ENCODE assay signal across 10 mouse cellular contexts in the genomic region with DNA sequence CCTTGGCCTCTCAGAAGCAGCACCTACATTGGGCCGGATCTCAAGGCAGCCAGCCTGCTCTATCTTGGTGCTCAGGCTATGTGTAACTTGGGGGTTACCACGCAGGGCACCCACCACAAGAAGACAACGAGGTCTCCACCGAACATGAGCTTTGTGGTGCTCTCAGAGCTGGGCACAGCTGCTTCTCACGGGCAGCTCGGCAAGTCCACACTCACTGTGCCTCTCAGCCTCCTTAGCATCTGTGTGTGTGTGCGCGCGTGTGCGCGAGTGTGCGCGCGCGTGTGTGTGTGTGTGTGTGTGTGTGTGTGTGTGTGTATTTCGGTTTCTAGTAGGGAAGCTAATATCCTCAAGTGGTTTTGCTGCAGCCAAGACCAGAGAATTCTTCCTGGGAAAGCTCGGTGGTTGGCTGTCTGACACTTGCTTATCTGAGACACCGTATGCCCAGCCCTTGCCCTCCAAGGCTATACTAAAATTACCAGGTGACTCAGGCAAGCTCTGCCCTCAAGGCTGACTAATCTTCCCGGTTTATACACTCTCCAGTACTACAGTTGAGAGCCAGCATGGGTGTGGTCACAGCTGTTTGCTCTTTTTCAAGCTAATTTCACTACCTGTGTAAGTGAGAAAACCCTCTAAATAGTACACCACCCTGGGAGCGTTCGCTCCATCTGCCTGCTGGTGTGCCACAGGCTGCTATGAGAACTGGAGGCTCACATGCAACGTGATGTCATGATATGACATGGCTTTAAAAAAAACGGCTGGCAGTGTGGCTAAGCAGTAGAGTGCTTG. TPM values are rescaled to one million over a fixed set of nuclear protein-coding genes. Genes with fewer than 3 reads are reported as not detected.
A peak's percentile ranks its signal among the peaks of the same experiment; 100 is the strongest.
DNase-seq lines count a peak whose midpoint lies in the region; ATAC-seq and TF ChIP-seq lines count a peak whose summit lies in the region.
"Had no signal": no experiment of that assay in that cellular context is flagged by ENCODE, and none has a peak within 500 bp of the region (broad histone marks: within the 10 kb centered on the region; RNA-seq: fewer than 3 reads in every experiment).

No protein-coding gene starts in this region.

- ATAC-seq in heart, embryonic 11.5 days (replicated peaks; ENCODE audit: insufficient number of reproducible peaks, low FRiP score, low TSS enrichment) = 0 out of 2 replicates have a peak, but pooled peaks have one; percentile 10
- ATAC-seq in lung, embryonic 16.5 days (ENCODE audit: low read depth) = peak; percentile 82
- no peak for ATAC-seq in CD4-positive, CD25-positive, alpha-beta regulatory T cell, adult 4 months

- TF ChIP-seq CTCF in ES-Bruce4 (IDR thresholded peaks at IDR 0.05; ENCODE audit: low read depth, low read length) = no peak

- H3K36me3 ChIP-seq in ES-Bruce4 (ENCODE audit: control insufficient read depth, insufficient read depth, low read length, poor library complexity, severe bottlenecking) = no peaks in the 10 kb centered on the region
- no peaks in the 10 kb centered on the region for H3K36me3 ChIP-seq in heart, embryonic 11.5 days (ENCODE audit: control insufficient read depth, insufficient read depth, low read length)
- no peaks in the 10 kb centered on the region for H3K36me3 ChIP-seq in lung, embryonic 16.5 days (ENCODE audit: control insufficient read depth, insufficient read depth, low read length)
- H3K36me3 ChIP-seq: kidney, embryonic 15.5 days; midbrain, embryonic 12.5 days had no signal

- H3K27me3 ChIP-seq in ES-Bruce4 (ENCODE audit: control insufficient read depth, insufficient read depth, low read length, poor library complexity, severe bottlenecking) = no peaks in the 10 kb centered on the region
- no peaks in the 10 kb centered on the region for H3K27me3 ChIP-seq in heart, embryonic 11.5 days (ENCODE audit: control insufficient read depth, insufficient read depth, low read length)
- no peaks in the 10 kb centered on the region for H3K27me3 ChIP-seq in lung, embryonic 16.5 days (ENCODE audit: control insufficient read depth, insufficient read depth, low read depth, low read length)
- H3K27me3 ChIP-seq: kidney, embryonic 15.5 days; midbrain, embryonic 12.5 days had no signal

- H3K4me3 ChIP-seq in ES-Bruce4 (ENCODE audit: low read depth, low read length) = peak overlapping the region; percentile 47
- H3K4me3 ChIP-seq in heart, embryonic 11.5 days (ENCODE audit: low read depth, low read length) = no peak overlapping the region
- H3K4me3 ChIP-seq in lung, embryonic 16.5 days (ENCODE audit: low read length) = no peak overlapping the region
- H3K4me3 ChIP-seq: kidney, embryonic 15.5 days; midbrain, embryonic 12.5 days had no signal

- peak overlapping the region; percentile 93 for H3K27ac ChIP-seq in ES-Bruce4 (ENCODE audit: insufficient read depth, low read length)
- no peak overlapping the region for H3K27ac ChIP-seq in heart, embryonic 11.5 days (ENCODE audit: low read depth, low read length)
- H3K27ac ChIP-seq in lung, embryonic 16.5 days (ENCODE audit: low read length) = peak overlapping the region; percentile 41
- H3K27ac ChIP-seq: kidney, embryonic 15.5 days; midbrain, embryonic 12.5 days had no signal

- H3K9me3 ChIP-seq in ES-Bruce4 (replicated peaks; ENCODE audit: control insufficient read depth, insufficient read depth, low read length, poor library complexity, severe bottlenecking) = no peaks in the 10 kb centered on the region
- no peaks in the 10 kb centered on the region for H3K9me3 ChIP-seq in heart, embryonic 11.5 days (replicated peaks; ENCODE audit: control insufficient read depth, low read length)
- no peaks in the 10 kb centered on the region for H3K9me3 ChIP-seq in lung, embryonic 16.5 days (ENCODE audit: control insufficient read depth, low read length)
- H3K9me3 ChIP-seq: kidney, embryonic 15.5 days; midbrain, embryonic 12.5 days had no signal

- peak; percentile 42 for DNase-seq in adrenal gland, adult 8-10 months
- no peak for DNase-seq in adrenal gland, adult 18-20 months (ENCODE audit: low spot score in 2 of 2)
- DNase-seq in cerebellum, postnatal 25 days = no peak
- DNase-seq in ovary, postnatal 36 days (ENCODE audit: low spot score) = no peak

- WGBS in heart, embryonic 11.5 days (ENCODE audit: insufficient replicate concordance) = 73% methylated on average over 23 of the region's 23 CpGs
- 63% methylated on average over 23 of the region's 23 CpGs for WGBS in lung, embryonic 16.5 days

- no peak overlapping the region for H3K4me2 ChIP-seq in heart, embryonic 11.5 days
- no peak overlapping the region for H3K4me2 ChIP-seq in lung, embryonic 16.5 days (ENCODE audit: low read depth, low read length)
- H3K4me2 ChIP-seq: kidney, embryonic 15.5 days; midbrain, embryonic 12.5 days had no signal

- H3K4me1 ChIP-seq in ES-Bruce4 (ENCODE audit: control insufficient read depth, insufficient read depth, low read length) = peaks cover 7% of the 10 kb centered on the region
- peaks cover 9% of the 10 kb centered on the region; the same call in 1 of the 2 replicates for H3K4me1 ChIP-seq in heart, embryonic 11.5 days (ENCODE audit: control insufficient read depth, insufficient read depth, low read length)
- peaks cover 10% of the 10 kb centered on the region for H3K4me1 ChIP-seq in lung, embryonic 16.5 days (replicated peaks; ENCODE audit: control insufficient read depth, insufficient read depth, low read length)

- peak overlapping the region; percentile 54 for H3K9ac ChIP-seq in ES-Bruce4 (ENCODE audit: low read depth, poor library complexity, severe bottlenecking)
- H3K9ac ChIP-seq in heart, embryonic 11.5 days (ENCODE audit: low read depth, low read length) = no peak overlapping the region
- H3K9ac ChIP-seq in lung, embryonic 16.5 days (ENCODE audit: low read length) = no peak overlapping the region
- H3K9ac ChIP-seq: kidney, embryonic 15.5 days; midbrain, embryonic 12.5 days had no signal

- no peak for TF ChIP-seq POLR2A in ES-Bruce4 (IDR thresholded peaks at IDR 0.05; ENCODE audit: insufficient read depth, low read length)

- TF ChIP-seq EP300 in ES-Bruce4 (IDR thresholded peaks at IDR 0.05; ENCODE audit: insufficient read depth, low read depth, low read length) = peak; percentile 35; the same call in 1 of the 2 replicates

RNA-seq across cellular contexts. Expression of a gene that starts 6.8 kb away (rescaled TPM):
- total RNA-seq in adrenal gland, adult 8-10 months (2022) = 10 to 100 TPM; 17.9 to 27.9 (median 24.4) TPM
- 10 to 100 TPM; 11.5 to 17.4 TPM for total RNA-seq in adrenal gland, adult 18-20 months (2021)
- 26.9 and 27.9 TPM in 2 replicates for polyA plus RNA-seq in ES-Bruce4 (2011; ENCODE audit: insufficient read depth, insufficient read length, low read depth, missing spikeins)
- 4.5 and 5.5 TPM in 2 replicates for polyA plus RNA-seq in heart, embryonic 11.5 days (2014; fragmentation: Nextera tagmentation; extraction: Ambion mirVana)
- polyA plus RNA-seq in lung, embryonic 16.5 days (2015; fragmentation: Nextera tagmentation; extraction: Ambion mirVana) = 14.0 and 17.0 TPM in 2 replicates
- 10 to 100 TPM; 28.4 to 29.6 TPM for polyA plus RNA-seq in CD4-positive, CD25-positive, alpha-beta regulatory T cell, adult 4 months (2017; shearing (Covaris generic))

RNA-seq across cellular contexts. Expression of a gene that starts 51.6 kb away (rescaled TPM):
- total RNA-seq in adrenal gland, adult 8-10 months (2022) = 10 to 100 TPM; 56.3 to 71.2 (median 61.2) TPM
- total RNA-seq in adrenal gland, adult 18-20 months (2021) = 10 to 100 TPM; 49.1 to 57.9 TPM
- polyA plus RNA-seq in ES-Bruce4 (2011; ENCODE audit: insufficient read depth, insufficient read length, low read depth, missing spikeins) = 22.1 and 23.5 TPM in 2 replicates
- 22.4 and 27.5 TPM in 2 replicates for polyA plus RNA-seq in heart, embryonic 11.5 days (2014; fragmentation: Nextera tagmentation; extraction: Ambion mirVana)
- 19.7 and 23.6 TPM in 2 replicates for polyA plus RNA-seq in lung, embryonic 16.5 days (2015; fragmentation: Nextera tagmentation; extraction: Ambion mirVana)
- polyA plus RNA-seq in CD4-positive, CD25-positive, alpha-beta regulatory T cell, adult 4 months (2017; shearing (Covaris generic)) = 10 to 100 TPM; 11.5 to 18.8 TPM
